Mouse (Mus musculus): ENCODE results near the gene Ap1s2.

DNA sequence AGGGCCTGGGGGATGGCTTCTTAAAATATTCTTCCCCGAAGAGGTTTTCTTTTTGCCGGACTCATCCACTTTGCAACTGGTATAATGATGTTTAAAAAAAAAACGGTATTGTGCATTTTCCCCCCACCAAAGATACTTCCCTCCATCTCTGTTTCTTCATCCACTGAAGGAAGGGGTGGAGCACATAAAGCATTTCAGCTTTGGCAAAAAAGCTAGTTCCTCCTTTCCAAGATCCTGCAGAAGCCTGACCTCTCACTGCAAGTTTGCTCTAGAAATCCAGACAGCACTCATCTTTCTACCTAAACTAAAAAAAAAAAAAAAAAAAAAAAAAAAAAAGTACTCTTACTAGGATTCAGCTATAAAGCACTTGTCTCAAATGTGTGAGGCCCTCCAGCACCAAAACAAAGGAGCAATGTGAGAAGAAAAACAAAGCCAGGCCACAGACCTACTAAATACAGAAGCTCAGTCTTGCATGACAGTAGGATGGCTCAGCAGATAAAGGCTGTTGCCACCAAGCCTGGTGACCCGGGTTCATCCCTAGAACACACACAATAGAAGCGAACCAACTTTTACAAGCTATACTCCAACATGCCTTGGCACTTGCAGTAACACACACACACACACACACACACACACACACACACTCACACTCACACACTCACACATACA lies 41.0 kb upstream of the Ap1s2 start:
- TF ChIP-seq CTCF (IDR thresholded peaks at IDR 0.05) (no peak), POLR2A (IDR thresholded peaks at IDR 0.05; ENCODE audit: insufficient read depth, low read depth, low read length) (no peak), EP300 (IDR thresholded peaks at IDR 0.05; ENCODE audit: insufficient read depth, low read depth, low read length) (no peak)
